Mouse (Mus musculus) layer of hippocampus, postnatal 10 days (tissue): ENCODE measurements around the gene Fam198a. TPM values are rescaled to one million over a fixed set of nuclear protein-coding genes. Genes with fewer than 3 reads are reported as not detected.
A peak's percentile ranks its signal among the peaks of the same experiment; 100 is the strongest.
"Not testable (repeated sequence)": the region's sequence is repeated elsewhere in the genome, so short reads cannot be mapped to it uniquely, and the experiment has no call there.

Experiments used
- DNase-seq, 2 experiments: peaks; one replicate each; pipeline ENCODE4 v3.0.0; 2021; ENCODE audit warnings: low spot score in 2 of 2
- total RNA-seq, 2 experiments: library from RNA; stranded (reverse); gene quantifications; 2 replicates each; pipeline ENCODE4 v1.2.3; 2021

Gene Fam198a
- total RNA-seq, 2 experiments from 2014 or later: 3.1 to 4.2 TPM

DNA sequence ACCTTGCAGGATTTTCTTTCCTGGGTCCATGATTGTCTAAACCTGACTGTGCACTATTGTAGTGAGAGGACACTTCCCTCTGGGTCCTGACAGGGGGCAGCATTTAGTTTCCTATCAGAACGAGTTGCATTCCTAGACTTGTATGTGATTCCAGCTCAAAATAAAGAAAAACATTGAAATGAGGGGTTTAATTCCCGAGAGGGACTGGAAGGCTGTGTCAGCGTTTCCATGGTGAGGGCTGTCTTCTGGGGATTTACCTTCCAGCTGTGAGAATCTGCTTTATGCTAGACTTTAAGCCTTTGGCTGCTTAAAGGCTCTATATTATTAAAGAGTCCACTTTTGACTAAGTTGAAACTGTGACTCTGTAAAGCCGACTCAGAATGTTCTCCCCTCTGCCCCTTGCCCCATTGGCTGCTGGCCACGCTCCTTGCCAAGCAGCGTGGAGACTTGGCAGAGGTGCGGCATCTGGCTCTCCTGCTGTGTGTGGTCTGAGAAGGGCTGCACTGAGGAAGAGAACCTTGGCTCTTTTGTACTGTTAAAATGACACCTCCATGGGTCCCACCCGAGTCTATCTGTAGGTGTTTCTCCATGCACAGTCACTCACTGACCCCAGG lies 68.1 kb downstream of the Fam198a start:
- DNase-seq: peak; percentile 61 to 79

DNA sequence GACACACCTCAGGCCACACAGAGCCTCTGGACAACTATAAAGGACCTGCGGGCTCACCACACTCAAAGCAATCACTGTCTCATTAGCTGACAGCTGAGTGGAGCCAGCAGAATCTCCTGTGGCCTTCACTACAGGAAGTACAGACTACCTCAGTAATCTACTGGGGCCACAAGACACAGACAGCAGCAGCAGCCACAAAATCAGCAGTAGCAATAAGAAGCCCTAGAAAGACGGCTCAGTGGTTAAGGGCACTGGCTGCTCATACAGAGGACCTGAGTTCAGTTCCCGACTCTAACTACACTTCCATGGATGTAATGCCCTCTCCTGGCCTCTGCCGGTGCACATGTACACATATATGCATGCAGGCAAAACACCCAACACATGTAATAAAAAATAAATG lies 69.5 kb downstream of the Fam198a start:
- DNase-seq: no peak

DNA sequence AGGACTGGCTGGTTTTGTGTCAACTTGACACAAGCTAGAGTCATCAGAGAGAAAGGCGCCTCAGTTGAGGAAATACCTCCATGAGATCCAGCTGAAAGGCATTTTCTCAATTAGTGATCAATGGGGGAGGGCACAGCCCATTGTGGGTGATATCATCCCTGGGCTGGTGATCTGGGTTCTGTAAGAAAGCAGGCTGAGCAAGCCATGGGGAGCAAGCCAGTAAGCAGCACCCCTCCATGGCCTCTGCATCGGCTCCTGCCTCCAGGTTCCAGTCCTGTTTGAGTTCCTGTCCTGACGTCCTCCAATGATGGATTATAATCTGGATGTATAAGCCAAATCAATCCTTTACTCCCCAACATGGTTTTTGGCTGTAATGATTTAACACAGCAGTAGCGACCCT lies 70.4 kb downstream of the Fam198a start:
- not testable (repeated sequence) for DNase-seq

DNA sequence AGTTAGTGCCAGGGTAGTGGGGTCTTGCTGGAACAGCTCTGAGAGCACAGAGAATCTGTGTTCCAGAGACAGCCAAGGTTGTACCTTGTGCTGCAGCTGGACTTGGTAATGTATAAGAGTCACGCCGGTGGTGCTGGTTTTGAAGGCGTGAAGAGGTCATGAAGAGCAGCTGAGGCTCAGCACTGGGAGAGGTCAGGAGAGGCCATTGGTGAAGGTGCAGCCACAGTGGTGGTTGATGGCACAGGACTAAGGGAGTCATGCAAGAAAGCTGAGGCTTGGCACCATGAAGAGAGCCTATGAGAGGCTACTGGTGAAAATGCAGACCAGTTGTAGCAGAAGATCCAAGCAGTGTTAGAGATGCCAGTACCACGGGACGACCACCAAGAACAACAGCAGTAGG lies 70.8 kb downstream of the Fam198a start:
- DNase-seq: no peak

DNA sequence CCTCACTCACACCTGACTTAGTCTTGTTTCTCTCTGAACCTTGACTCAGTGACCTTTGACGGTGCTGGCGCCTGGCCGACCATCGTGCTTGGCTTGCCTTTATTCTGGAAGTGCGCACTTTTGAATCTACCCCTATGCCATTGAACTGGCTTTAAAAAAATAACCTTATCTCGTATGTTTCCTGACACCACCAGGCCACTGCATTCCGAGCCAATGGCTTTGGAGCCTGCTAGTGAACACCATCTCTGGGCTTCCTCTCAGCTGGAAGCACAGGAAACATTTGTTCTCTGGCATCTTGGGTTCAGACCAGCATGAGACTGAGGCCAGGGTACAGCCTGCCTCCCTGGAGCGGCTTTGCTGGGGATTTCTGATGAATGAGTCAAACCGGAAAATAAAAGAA lies 72.0 kb downstream of the Fam198a start:
- DNase-seq: peak; percentile 44 to 49

DNA sequence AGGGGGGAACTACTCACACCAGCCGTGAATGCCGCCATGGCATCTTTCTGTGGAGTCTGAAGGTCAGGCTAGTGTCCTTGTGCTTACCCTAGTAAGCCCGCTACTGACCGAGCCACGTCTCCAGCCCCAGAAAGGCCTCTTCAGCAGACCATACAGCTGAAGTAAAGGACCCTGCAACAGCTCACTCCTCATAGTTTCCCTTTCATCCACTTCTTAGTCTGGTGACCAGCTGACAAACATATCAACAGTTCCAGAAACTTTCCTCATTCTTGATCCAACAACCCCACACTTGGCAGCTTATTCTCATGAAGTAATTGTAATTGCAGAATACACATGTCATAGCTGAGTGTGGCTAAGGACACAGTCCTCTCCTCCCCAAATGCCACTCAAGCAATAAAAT lies 73.1 kb downstream of the Fam198a start:
- no peak for DNase-seq

DNA sequence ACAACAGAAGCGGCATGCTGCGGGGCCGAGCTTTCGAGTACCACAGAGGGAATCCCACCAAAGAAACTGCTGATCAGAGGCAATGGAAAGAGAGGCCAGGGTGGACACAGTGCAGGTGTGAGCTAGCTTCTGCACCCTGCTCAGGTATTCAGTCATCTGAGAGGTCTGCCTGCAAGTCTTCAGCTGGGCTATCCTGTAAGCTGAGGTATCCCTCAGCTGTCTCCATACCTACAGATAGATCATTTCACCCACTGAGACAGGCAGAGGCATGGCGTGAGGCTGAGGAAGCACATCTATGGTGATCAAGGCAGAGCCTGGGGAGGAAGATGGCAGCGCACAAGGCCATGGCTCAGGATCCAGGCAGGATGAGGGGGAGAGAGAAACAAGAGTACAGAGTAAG lies 73.6 kb downstream of the Fam198a start:
- DNase-seq: no peak

DNA sequence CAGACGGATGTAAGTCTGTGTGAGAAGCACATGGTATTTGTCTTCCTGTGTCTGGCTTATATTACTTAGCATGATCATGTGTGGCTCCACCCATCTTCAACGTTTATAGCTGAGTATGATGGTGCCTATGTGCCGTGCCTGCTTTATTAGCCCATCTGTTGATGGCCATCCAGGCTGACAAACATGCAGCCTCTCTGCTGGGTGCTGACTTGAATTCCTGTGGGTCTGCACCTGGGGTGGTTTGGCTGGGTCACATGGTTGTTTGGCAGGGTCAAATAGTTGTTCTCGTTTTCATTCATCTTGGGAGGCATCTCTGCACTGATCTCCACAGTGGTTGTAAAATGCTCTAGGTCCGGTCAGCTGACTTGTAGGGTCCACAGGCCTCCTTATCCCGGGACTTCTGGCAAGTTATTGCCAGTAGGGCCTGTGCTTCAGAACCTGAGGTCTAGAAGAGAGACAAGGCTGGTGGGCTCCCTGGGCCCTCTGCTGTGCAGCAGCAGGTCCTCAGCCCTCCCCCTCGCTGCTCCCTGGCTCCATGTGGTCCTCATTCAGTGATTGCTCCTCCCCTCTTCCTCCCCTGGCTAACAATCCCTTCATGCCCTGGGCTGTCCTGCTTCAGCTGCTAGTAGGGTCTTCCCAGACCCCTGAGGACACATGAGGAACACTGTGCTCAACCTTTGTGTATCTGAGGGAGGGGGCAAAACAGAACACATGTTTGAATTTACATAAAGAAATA lies 75.2 kb downstream of the Fam198a start:
- no peak for DNase-seq

DNA sequence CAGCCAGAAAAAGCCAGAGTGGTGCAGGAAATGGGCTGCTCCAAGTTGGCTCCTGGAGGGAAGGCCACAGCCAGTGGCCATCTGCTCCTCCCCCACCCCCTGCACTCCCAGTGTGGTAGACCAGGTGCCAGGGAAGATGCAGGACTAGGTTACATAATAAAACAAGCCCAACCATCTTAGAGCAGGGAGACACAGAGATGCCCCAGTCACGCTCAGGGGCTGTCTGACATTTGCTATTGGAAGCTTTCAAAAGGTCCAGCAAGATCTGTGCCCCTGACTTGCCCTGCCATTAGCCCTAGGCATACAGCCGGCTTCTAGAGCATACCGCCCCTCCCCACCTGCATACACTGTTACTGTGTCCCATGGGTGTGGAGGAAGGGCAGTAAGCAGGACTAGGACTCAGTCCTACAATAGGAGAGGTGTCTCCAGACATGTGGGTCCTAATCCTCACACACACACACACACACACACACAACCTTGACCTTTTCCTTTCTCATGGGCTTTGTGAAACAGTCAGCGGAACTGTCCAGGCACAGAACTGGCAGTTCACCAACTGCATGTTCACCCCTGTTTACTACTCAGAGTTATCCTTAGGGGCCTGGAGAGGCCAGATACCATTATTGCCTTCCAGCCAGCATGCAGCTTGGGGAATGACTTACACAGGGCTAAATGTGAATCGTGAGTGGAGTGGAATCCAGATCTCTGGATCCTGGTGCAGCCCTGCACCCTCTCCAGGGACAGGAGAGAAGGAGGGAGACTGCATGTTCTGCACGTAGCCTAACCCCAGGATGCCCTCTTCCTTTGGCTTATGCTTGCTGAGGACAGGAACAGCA lies 76.5 kb downstream of the Fam198a start:
- peak in 1 of 2 experiments; percentile 54 for DNase-seq

DNA sequence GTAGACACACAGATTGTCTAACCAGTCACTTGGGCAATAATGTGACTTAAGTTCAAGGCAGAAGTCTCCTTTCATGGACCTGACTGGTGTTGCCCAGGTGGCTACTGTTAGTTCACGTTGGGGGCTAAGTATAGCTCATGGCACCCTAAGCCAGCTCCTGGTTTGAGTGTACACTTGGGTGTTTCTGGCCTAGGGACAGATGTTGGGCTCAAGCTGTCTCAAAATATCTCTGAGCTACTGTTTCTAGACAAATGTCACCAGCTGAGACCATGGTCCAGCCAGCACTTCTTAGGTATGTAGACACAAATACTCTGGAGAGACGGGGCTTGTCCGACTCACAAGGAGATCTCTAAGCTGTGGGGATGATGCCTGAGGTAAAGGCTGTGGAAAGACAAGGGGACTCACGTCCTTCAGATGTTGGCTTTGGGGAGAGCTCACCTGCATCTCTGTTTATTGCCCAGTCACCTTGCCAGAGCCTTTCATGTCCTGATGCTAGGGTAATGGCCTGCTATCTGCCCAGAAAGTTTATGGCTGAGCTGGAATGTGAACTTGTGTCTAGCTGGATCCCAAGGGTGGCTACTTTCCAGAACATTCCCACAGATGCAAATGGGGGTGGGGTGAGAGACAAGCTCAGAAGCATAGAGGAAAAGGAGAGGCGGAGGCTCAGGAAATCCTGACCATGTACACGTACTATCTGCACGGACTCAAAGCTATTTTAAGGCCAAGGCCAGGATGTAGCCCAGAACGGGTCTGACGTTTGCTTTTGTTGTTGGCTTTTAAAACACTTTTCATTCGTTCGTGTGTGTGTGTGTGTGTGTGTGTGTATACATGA lies 77.3 kb downstream of the Fam198a start:
- no peak for DNase-seq

DNA sequence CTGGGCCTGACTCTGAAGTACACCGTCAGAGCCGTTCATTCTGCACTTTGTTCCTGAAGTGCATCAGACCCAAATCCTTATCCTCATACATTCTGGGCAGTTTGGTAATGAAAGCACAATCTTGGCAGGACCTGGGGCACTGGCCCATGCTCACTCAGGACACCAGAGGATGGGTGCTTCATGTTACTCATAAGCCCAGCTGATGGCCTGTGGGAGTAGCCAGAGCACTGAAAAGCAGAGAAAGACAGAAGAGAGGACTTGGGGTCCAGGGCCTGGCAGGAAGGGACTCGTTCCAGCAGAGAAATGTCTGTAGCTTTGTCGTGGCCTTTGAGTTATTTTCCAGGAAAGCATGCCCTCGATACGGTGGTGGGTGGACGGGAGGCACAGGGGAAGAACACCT lies 79.0 kb downstream of the Fam198a start:
- no peak for DNase-seq

Other genes starting within 250 kb of the Fam198a start
- 10 to 100 TPM; 30.4 to 33.4 TPM for gene Sec22c, start 245.5 kb upstream of the Fam198a start, total RNA-seq
- gene Ss18l2, start 240.7 kb upstream of the Fam198a start, total RNA-seq: 10 to 100 TPM; 80.7 to 87.9 TPM
- gene Nktr, start 231.8 kb upstream of the Fam198a start, total RNA-seq: 100 to 1,000 TPM; 110 to 133 TPM
- 100 to 1,000 TPM; 104 to 108 TPM for gene Zfp651, start 191.7 kb upstream of the Fam198a start, total RNA-seq
- 1 to 10 TPM; 2.9 to 3.2 TPM for gene Klhl40, start 173.4 kb upstream of the Fam198a start, total RNA-seq
- 1 to 10 TPM; 2.8 to 2.9 TPM for gene Hhatl, start 158.5 kb upstream of the Fam198a start, total RNA-seq
- gene Ccdc13, start 111.5 kb upstream of the Fam198a start, total RNA-seq: 1 to 10 TPM; 6.6 to 7.7 TPM
- gene Higd1a, start 92.6 kb upstream of the Fam198a start, total RNA-seq: 100 to 1,000 TPM in 1 of 2 experiments, 10 to 100 TPM in 1; 99.3 to 103 TPM
- 1 to 10 TPM; 2.4 to 4.1 TPM for gene Ackr2, start 52.6 kb upstream of the Fam198a start, total RNA-seq
- gene Cyp8b1, start 34.7 kb upstream of the Fam198a start, total RNA-seq: not detected
- gene Pomgnt2, start 46.1 kb downstream of the Fam198a start, total RNA-seq: 10 to 100 TPM; 41.6 to 42.9 TPM
- 100 to 1,000 TPM; 128 to 130 TPM for gene Snrk, start 166.3 kb downstream of the Fam198a start, total RNA-seq